Mouse (Mus musculus): ENCODE results near the gene Bco1.

GRCm38 (mm10) chr8:117111641-117112040 lies 16.0 kb downstream of the Bco1 start:
- no peak for TF ChIP-seq CTCF (IDR thresholded peaks at IDR 0.05; ENCODE audit: low read depth)
- no peak for TF ChIP-seq EP300 (optimal IDR thresholded peaks at IDR 0.05)
